Mouse (Mus musculus): Measurements from ENCODE around the gene Dlgap1.

Gene Dlgap1

GRCm38 (mm10) chr17:70457103-70457502 is 488.2 kb downstream of the Dlgap1 start:
- no peak for DNase-seq (ENCODE audit: low spot score in 2 of 2)

- no peak for DNase-seq (ENCODE audit: low spot score in 2 of 2)
Measured at GRCm38 (mm10) chr17:70462231-70462630, 493.4 kb downstream of the Dlgap1 start.

- DNase-seq (ENCODE audit: low spot score in 2 of 2), result no peak
Measured at GRCm38 (mm10) chr17:70462771-70463491, 494.1 kb downstream of the Dlgap1 start.

- DNase-seq (ENCODE audit: low spot score in 2 of 2), result no peak
Measured at GRCm38 (mm10) chr17:70466413-70466812, 497.5 kb downstream of the Dlgap1 start.

- peak; percentile 78 for DNase-seq (ENCODE audit: low spot score in 2 of 2)
Measured at GRCm38 (mm10) chr17:70470970-70471371, 502.1 kb downstream of the Dlgap1 start.

- DNase-seq (ENCODE audit: low spot score in 2 of 2), result no peak
Measured at GRCm38 (mm10) chr17:70472162-70472561, 503.3 kb downstream of the Dlgap1 start.

- DNase-seq (ENCODE audit: low spot score in 2 of 2), result no peak
Measured at GRCm38 (mm10) chr17:70473871-70474270, 505.0 kb downstream of the Dlgap1 start.

- no peak for DNase-seq (ENCODE audit: low spot score in 2 of 2)
Measured at GRCm38 (mm10) chr17:70483716-70484115, 514.8 kb downstream of the Dlgap1 start.

GRCm38 (mm10) chr17:70485668-70486067 is 516.8 kb downstream of the Dlgap1 start:
- DNase-seq (ENCODE audit: low spot score in 2 of 2), result no peak

- DNase-seq (ENCODE audit: low spot score in 2 of 2), result no peak
Measured at GRCm38 (mm10) chr17:70486259-70486658, 517.4 kb downstream of the Dlgap1 start.

- no peak for DNase-seq (ENCODE audit: low spot score in 2 of 2)
Measured at GRCm38 (mm10) chr17:70486831-70487230, 518.0 kb downstream of the Dlgap1 start.

- peak; percentile 88 to 89 for DNase-seq (ENCODE audit: low spot score in 2 of 2)
Measured at GRCm38 (mm10) chr17:70488784-70489265, 520.0 kb downstream of the Dlgap1 start.

GRCm38 (mm10) chr17:70491575-70491974 is 522.7 kb downstream of the Dlgap1 start:
- DNase-seq (ENCODE audit: low spot score in 2 of 2), result no peak

GRCm38 (mm10) chr17:70494338-70494737 is 525.5 kb downstream of the Dlgap1 start:
- DNase-seq (ENCODE audit: low spot score in 2 of 2), result no peak

GRCm38 (mm10) chr17:70498256-70498655 is 529.4 kb downstream of the Dlgap1 start:
- no peak for DNase-seq (ENCODE audit: low spot score in 2 of 2)

- DNase-seq (ENCODE audit: low spot score in 2 of 2), result no peak
Measured at GRCm38 (mm10) chr17:70501933-70502332, 533.1 kb downstream of the Dlgap1 start.

- DNase-seq (ENCODE audit: low spot score in 2 of 2), result no peak
Measured at GRCm38 (mm10) chr17:70507759-70508158, 538.9 kb downstream of the Dlgap1 start.

GRCm38 (mm10) chr17:70510441-70510840 is 541.6 kb downstream of the Dlgap1 start:
- DNase-seq (ENCODE audit: low spot score in 2 of 2), result no peak

- DNase-seq (ENCODE audit: low spot score in 2 of 2), result no peak
Measured at GRCm38 (mm10) chr17:70511401-70511800, 542.5 kb downstream of the Dlgap1 start.

- no peak for DNase-seq (ENCODE audit: low spot score in 2 of 2)
Measured at GRCm38 (mm10) chr17:70513736-70514135, 544.9 kb downstream of the Dlgap1 start.

- no peak for DNase-seq (ENCODE audit: low spot score in 2 of 2)
Measured at GRCm38 (mm10) chr17:70516506-70516905, 547.6 kb downstream of the Dlgap1 start.

GRCm38 (mm10) chr17:70517333-70517732 is 548.5 kb downstream of the Dlgap1 start:
- DNase-seq (ENCODE audit: low spot score in 2 of 2), result no peak

GRCm38 (mm10) chr17:70521058-70521851 is 552.4 kb downstream of the Dlgap1 start:
- DNase-seq (ENCODE audit: low spot score in 2 of 2), result no peak
